Mouse (Mus musculus) granulocyte monocyte progenitor cell, adult 5-6 weeks (primary cell): ENCODE results near the gene Rasl2-9. TPM values are rescaled to one million over a fixed set of nuclear protein-coding genes. Genes with fewer than 3 reads are reported as not detected.
A peak's percentile ranks its signal among the peaks of the same experiment; 100 is the strongest.
"Not testable (repeated sequence)": the region's sequence is repeated elsewhere in the genome, so short reads cannot be mapped to it uniquely, and the experiment has no call there.

Experiments used
- ATAC-seq: replicated peaks from 2 replicates; pipeline ENCODE4 v1.8.0; 2016; ENCODE audit warnings: mild to moderate bottlenecking, moderate TSS enrichment, inconsistent platforms; ENCODE audit not compliant: poor library complexity, severe bottlenecking
- total RNA-seq, 2 experiments: library from RNA; stranded (forward) in 1 of 2; stranded (reverse) in 1 of 2; fragments of 200-712, 200-1000 nt in 1 of 2; fragments of >200 nt in 1 of 2; fragmentation: Nextera tagmentation in 1 of 2; gene quantifications; 2 replicates each; pipeline ENCODE4 v1.2.3; 2014 to 2017

The Rasl2-9 gene
- total RNA-seq, 2 experiments from 2014 or later: not detected

- ATAC-seq: no peak
Measured at GRCm38 (mm10) chr7:5081939-5082338, 43.8 kb downstream of the Rasl2-9 start.

- ATAC-seq: no peak
Measured at GRCm38 (mm10) chr7:5081241-5081640, 44.5 kb downstream of the Rasl2-9 start.

DNA sequence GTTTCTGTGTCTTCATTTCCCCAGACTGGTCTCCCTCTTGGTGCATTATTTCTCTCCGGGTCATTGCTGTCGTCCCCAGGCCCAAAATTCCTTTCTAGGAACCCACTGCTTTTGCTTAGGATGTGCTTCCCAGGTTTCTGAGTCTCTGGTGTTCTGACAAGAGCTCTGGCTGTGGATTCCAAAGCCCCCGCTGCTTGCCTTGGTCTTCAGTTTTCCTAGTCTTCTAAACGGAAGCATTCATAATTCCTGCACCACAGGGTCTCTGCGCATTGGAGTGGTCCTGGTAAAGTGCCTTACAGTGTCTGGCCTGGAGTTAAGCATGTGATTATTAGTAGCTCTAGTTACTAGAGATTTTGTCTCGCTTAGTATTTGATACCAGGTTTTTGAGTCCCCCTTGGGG is 44.9 kb downstream of the Rasl2-9 start:
- ATAC-seq: no peak

GRCm38 (mm10) chr7:5080010-5080751 is 45.6 kb downstream of the Rasl2-9 start, which contains the start of gene Epn1:
Gene Epn1, plus strand, starts transcription at chr7:5080235.
- ATAC-seq: peak; percentile 92

GRCm38 (mm10) chr7:5079365-5080009 is 46.3 kb downstream of the Rasl2-9 start:
- ATAC-seq: not testable (repeated sequence)

GRCm38 (mm10) chr7:5076931-5077330 is 48.8 kb downstream of the Rasl2-9 start:
- no peak for ATAC-seq

GRCm38 (mm10) chr7:5074984-5075383 is 50.8 kb downstream of the Rasl2-9 start:
- no peak for ATAC-seq

Other genes starting within 250 kb of the Rasl2-9 start
- gene Isoc2a, start 248.8 kb downstream of the Rasl2-9 start, total RNA-seq (2014; fragmentation: Nextera tagmentation): 5.3 and 7.9 TPM in 2 replicates
- gene Isoc2a, start 248.8 kb downstream of the Rasl2-9 start, total RNA-seq (2017): 7.9 and 10.7 TPM in 2 replicates
- not detected in 2 replicates for gene Gm36210, start 219.4 kb downstream of the Rasl2-9 start, total RNA-seq (2014; fragmentation: Nextera tagmentation)
- not detected in 2 replicates for gene Gm36210, start 219.4 kb downstream of the Rasl2-9 start, total RNA-seq (2017)
- 4.6 and 7.7 TPM in 2 replicates for gene Zfp628, start 210.7 kb downstream of the Rasl2-9 start, total RNA-seq (2014; fragmentation: Nextera tagmentation)
- gene Zfp628, start 210.7 kb downstream of the Rasl2-9 start, total RNA-seq (2017): 1.0 and 1.2 TPM in 2 replicates
- 1.4 TPM in 1 of 2 replicates, not detected in the other for gene Nat14, start 203.9 kb downstream of the Rasl2-9 start, total RNA-seq (2014; fragmentation: Nextera tagmentation)
- gene Nat14, start 203.9 kb downstream of the Rasl2-9 start, total RNA-seq (2017): not detected in 2 replicates
- not detected in 2 replicates for gene Ssc5d, start 200.2 kb downstream of the Rasl2-9 start, total RNA-seq (2014; fragmentation: Nextera tagmentation)
- 0.05 TPM in 1 of 2 replicates, not detected in the other for gene Ssc5d, start 200.2 kb downstream of the Rasl2-9 start, total RNA-seq (2017)
- gene Sbk2, start 161.5 kb downstream of the Rasl2-9 start, total RNA-seq (2014; fragmentation: Nextera tagmentation): not detected in 2 replicates
- not detected in 2 replicates for gene Sbk2, start 161.5 kb downstream of the Rasl2-9 start, total RNA-seq (2017)
- not detected in 2 replicates for gene Sbk3, start 154.8 kb downstream of the Rasl2-9 start, total RNA-seq (2014; fragmentation: Nextera tagmentation)
- gene Sbk3, start 154.8 kb downstream of the Rasl2-9 start, total RNA-seq (2017): not detected in 2 replicates
- gene Zfp579, start 129.8 kb downstream of the Rasl2-9 start, total RNA-seq (2014; fragmentation: Nextera tagmentation): 10.0 and 14.1 TPM in 2 replicates
- gene Zfp579, start 129.8 kb downstream of the Rasl2-9 start, total RNA-seq (2017): 2.3 and 11.2 TPM in 2 replicates
- 23.3 and 30.7 TPM in 2 replicates for gene Zfp524, start 111.5 kb downstream of the Rasl2-9 start, total RNA-seq (2014; fragmentation: Nextera tagmentation)
- 8.5 and 9.3 TPM in 2 replicates for gene Zfp524, start 111.5 kb downstream of the Rasl2-9 start, total RNA-seq (2017)
- gene Fiz1, start 111.3 kb downstream of the Rasl2-9 start, total RNA-seq (2014; fragmentation: Nextera tagmentation): 27.4 and 33.9 TPM in 2 replicates
- gene Fiz1, start 111.3 kb downstream of the Rasl2-9 start, total RNA-seq (2017): 15.6 and 23.4 TPM in 2 replicates
- not detected in 2 replicates for gene Gm44973, start 110.5 kb downstream of the Rasl2-9 start, total RNA-seq (2014; fragmentation: Nextera tagmentation)
- 7.5 TPM in 1 of 2 replicates, not detected in the other for gene Gm44973, start 110.5 kb downstream of the Rasl2-9 start, total RNA-seq (2017)
- 15.2 and 18.2 TPM in 2 replicates for gene Zfp865, start 105.6 kb downstream of the Rasl2-9 start, total RNA-seq (2014; fragmentation: Nextera tagmentation)
- gene Zfp865, start 105.6 kb downstream of the Rasl2-9 start, total RNA-seq (2017): 8.4 and 11.2 TPM in 2 replicates
- 1.8 TPM in 1 of 2 replicates, not detected in the other for gene Ccdc106, start 105.4 kb downstream of the Rasl2-9 start, total RNA-seq (2014; fragmentation: Nextera tagmentation)
- not detected in 2 replicates for gene Ccdc106, start 105.4 kb downstream of the Rasl2-9 start, total RNA-seq (2017)
- not detected in 2 replicates for gene 4632433K11Rik, start 91.8 kb downstream of the Rasl2-9 start, total RNA-seq (2014; fragmentation: Nextera tagmentation)
- 0.57 and 1.2 TPM in 2 replicates for gene 4632433K11Rik, start 91.8 kb downstream of the Rasl2-9 start, total RNA-seq (2017)
- 0.28 and 0.54 TPM in 2 replicates for gene Zfp784, start 87.5 kb downstream of the Rasl2-9 start, total RNA-seq (2014; fragmentation: Nextera tagmentation)
- gene Zfp784, start 87.5 kb downstream of the Rasl2-9 start, total RNA-seq (2017): 0.98 and 1.1 TPM in 2 replicates
- gene Zfp580, start 74.4 kb downstream of the Rasl2-9 start, total RNA-seq (2014; fragmentation: Nextera tagmentation): 1.3 and 7.3 TPM in 2 replicates
- gene Zfp580, start 74.4 kb downstream of the Rasl2-9 start, total RNA-seq (2017): 1.2 and 1.3 TPM in 2 replicates
- gene U2af2, start 63.8 kb downstream of the Rasl2-9 start, total RNA-seq (2014; fragmentation: Nextera tagmentation): 204 and 227 TPM in 2 replicates
- gene U2af2, start 63.8 kb downstream of the Rasl2-9 start, total RNA-seq (2017): 253 and 265 TPM in 2 replicates
- 56.6 and 57.4 TPM in 2 replicates for gene Epn1, start 45.7 kb downstream of the Rasl2-9 start, total RNA-seq (2014; fragmentation: Nextera tagmentation)
- 34.4 and 62.6 TPM in 2 replicates for gene Epn1, start 45.7 kb downstream of the Rasl2-9 start, total RNA-seq (2017)
- not detected in 2 replicates for gene Rfpl4, start 9.0 kb downstream of the Rasl2-9 start, total RNA-seq (2014; fragmentation: Nextera tagmentation)
- gene Rfpl4, start 9.0 kb downstream of the Rasl2-9 start, total RNA-seq (2017): not detected in 2 replicates
- gene Vmn1r55, start 23.7 kb upstream of the Rasl2-9 start, total RNA-seq (2014; fragmentation: Nextera tagmentation): not detected in 2 replicates
- gene Vmn1r55, start 23.7 kb upstream of the Rasl2-9 start, total RNA-seq (2017): not detected in 2 replicates
- not detected in 2 replicates for gene Vmn1r56, start 70.8 kb upstream of the Rasl2-9 start, total RNA-seq (2014; fragmentation: Nextera tagmentation)
- gene Vmn1r56, start 70.8 kb upstream of the Rasl2-9 start, total RNA-seq (2017): not detected in 2 replicates
- not detected in 2 replicates for gene Vmn1r57, start 92.5 kb upstream of the Rasl2-9 start, total RNA-seq (2014; fragmentation: Nextera tagmentation)
- gene Vmn1r57, start 92.5 kb upstream of the Rasl2-9 start, total RNA-seq (2017): not detected in 2 replicates
- not detected in 2 replicates for gene Gm5065, start 224.6 kb upstream of the Rasl2-9 start, total RNA-seq (2014; fragmentation: Nextera tagmentation)
- not detected in 2 replicates for gene Gm5065, start 224.6 kb upstream of the Rasl2-9 start, total RNA-seq (2017)
- gene Nlrp2, start 225.1 kb upstream of the Rasl2-9 start, total RNA-seq (2014; fragmentation: Nextera tagmentation): not detected in 2 replicates
- gene Nlrp2, start 225.1 kb upstream of the Rasl2-9 start, total RNA-seq (2017): not detected in 2 replicates